Mouse (Mus musculus) liver, embryonic 14.5 days (tissue): ENCODE measurements at regions not wholly inside any gene's neighbourhood (a gene's known extent, or its start where the extent isn't known, plus 50 kb on each side); places are given as distances from the start of the nearest gene placed in this dataset.

Experiments used
- ATAC-seq: fragments of 200-750 bp; cut with Nextera tagmentation; 2 replicates; pipeline ENCODE4 v1.8.0; 2017; ENCODE audit warnings: moderate number of reproducible peaks, mild to moderate bottlenecking, moderate library complexity; ENCODE audit not compliant: insufficient read depth
- DNase-seq, 3 experiments: peaks; one replicate each; pipeline ENCODE4 v3.0.0-alpha.2; 2012 to 2013; ENCODE audit warnings: low read depth in 3 of 3, low spot score in 3 of 3
- H3K27ac ChIP-seq: fragments of 300-500 bp; sonication (generic); 2 replicates; pipeline ENCODE4 v1.5.1; 2014; ENCODE audit warnings: moderate library complexity, mild to moderate bottlenecking, control low read depth, inconsistent platforms
- H3K27me3 ChIP-seq: fragments of 300-500 bp; sonication (generic); 2 replicates; pipeline ENCODE4 v1.6.1; 2014; ENCODE audit warnings: mild to moderate bottlenecking, low read length, moderate library complexity; ENCODE audit not compliant: control insufficient read depth, insufficient read depth
- H3K36me3 ChIP-seq: fragments of 300-500 bp; sonication (generic); replicated peaks from 2 replicates; pipeline ENCODE4 v1.6.1; 2014; ENCODE audit warnings: low read depth; ENCODE audit not compliant: control insufficient read depth, insufficient read depth
- H3K4me1 ChIP-seq, 2 experiments: fragments of 200-500 bp in 1 of 2; fragments of 300-500 bp in 1 of 2; sonication (generic) in 1 of 2; replicated peaks; 2 replicates each; pipeline ENCODE4 v1.6.1; 2012 to 2014; ENCODE audit warnings: antibody characterized with exemption in 1 of 2, inconsistent platforms in 1 of 2, low read length in 1 of 2; ENCODE audit not compliant: control insufficient read depth in 2 of 2, insufficient read depth in 2 of 2
- H3K4me2 ChIP-seq: fragments of 300-500 bp; sonication (generic); 2 replicates; pipeline ENCODE4 v1.6.1; 2014; ENCODE audit warnings: low read depth, mild to moderate bottlenecking, control low read depth, moderate library complexity
- H3K4me3 ChIP-seq, 2 experiments: fragments of 200-500 bp in 1 of 2; fragments of 300-500 bp in 1 of 2; sonication (generic) in 1 of 2; 2 replicates each; pipeline ENCODE4 v1.5.1; 2012 to 2014; ENCODE audit warnings: low read depth in 2 of 2, low read length in 2 of 2, mild to moderate bottlenecking in 2 of 2, control low read depth in 1 of 2, inconsistent platforms in 1 of 2, moderate library complexity in 1 of 2; ENCODE audit not compliant: insufficient read depth in 1 of 2
- H3K9ac ChIP-seq: fragments of 300-500 bp; sonication (generic); replicated peaks from 2 replicates; pipeline ENCODE4 v1.6.1; 2014; ENCODE audit warnings: mild to moderate bottlenecking, control low read depth, moderate library complexity
- H3K9me3 ChIP-seq: fragments of 300-500 bp; sonication (generic); 2 replicates; pipeline ENCODE4 v1.6.1; 2016; ENCODE audit warnings: low read length, mixed read lengths; ENCODE audit not compliant: control insufficient read depth
- CTCF ChIP-seq: IDR thresholded peaks from 2 replicates; pipeline ENCODE4 v1.5.1; 2016; ENCODE audit warnings: antibody characterized with exemption, low read depth, control low read depth
- EP300 ChIP-seq: IDR thresholded peaks from 2 replicates; pipeline ENCODE4 v1.6.1; 2016; ENCODE audit warnings: antibody characterized with exemption, low read depth
- WGBS: fragments of 180-500 bp; shearing (Covaris S2); extraction: QIAGEN DNeasy Blood & Tissue Kit; methylation state at CpG from one replicate; pipeline ENCODE4 v1.1.7; 2014; ENCODE audit not compliant: insufficient replicate concordance; 5-methylcytosine and 5-hydroxymethylcytosine counted together

GRCm38 (mm10) chr17:88274003-88274698, 166.4 kb upstream of the Foxn2 start:
- no peaks in the 10 kb centered on the region for H3K9me3 ChIP-seq
- no peak overlapping the region for H3K4me2 ChIP-seq
- H3K4me3 ChIP-seq, result no peak overlapping the region
- H3K9ac ChIP-seq, result no peak overlapping the region
- no peaks in the 10 kb centered on the region for H3K27me3 ChIP-seq
- TF ChIP-seq EP300, result no peak
- TF ChIP-seq CTCF, result no peak
- no peaks in the 10 kb centered on the region for H3K4me1 ChIP-seq
- no peaks in the 10 kb centered on the region for H3K36me3 ChIP-seq
- H3K27ac ChIP-seq, result no peak overlapping the region
- DNase-seq, result no peak
- WGBS, result 63% methylated on average over 14 of the region's 14 CpGs
- no peak for ATAC-seq

- H3K4me2 ChIP-seq, result no peak overlapping the region
- H3K36me3 ChIP-seq, result no peaks in the 10 kb centered on the region
- no peak overlapping the region for H3K9ac ChIP-seq
- H3K4me3 ChIP-seq, result no peak overlapping the region
- no peak for ATAC-seq
- TF ChIP-seq CTCF (no peak), EP300 (no peak)
- H3K27me3 ChIP-seq, result no peaks in the 10 kb centered on the region
- H3K27ac ChIP-seq, result no peak overlapping the region
- DNase-seq, result no peak
- no peaks in the 10 kb centered on the region for H3K9me3 ChIP-seq
- H3K4me1 ChIP-seq, result no peaks in the 10 kb centered on the region
- 51% methylated on average over 6 of the region's 6 CpGs for WGBS
These were observed 165.6 kb upstream of the Foxn2 start for GRCm38 (mm10) chr17:88274720-88275433.

DNA sequence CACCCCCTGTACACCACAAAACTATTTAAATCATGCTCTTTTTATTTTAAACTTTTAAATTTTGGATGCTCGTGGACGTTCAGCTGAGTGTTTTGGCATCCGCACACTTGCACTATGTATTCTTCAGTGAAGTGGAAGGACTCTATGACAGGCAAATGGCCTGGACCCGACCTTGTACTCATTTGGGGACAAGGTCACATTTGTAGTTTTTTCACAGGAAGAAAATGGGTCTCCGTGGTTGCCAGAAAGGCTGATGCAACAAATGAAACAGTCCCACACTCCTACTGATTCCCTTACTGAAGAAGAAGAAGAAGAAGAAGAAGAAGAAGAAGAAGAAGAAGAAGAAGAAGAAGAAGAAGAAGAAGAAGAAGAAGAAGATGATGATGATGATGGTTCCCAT, 160.9 kb upstream of the Foxn2 start:
- WGBS, result 59% methylated on average over 5 of the region's 5 CpGs

GRCm38 (mm10) chr17:88282711-88283110, 157.8 kb upstream of the Foxn2 start:
- 14% methylated on average over 1 of the region's 1 CpGs for WGBS
- H3K27ac ChIP-seq, result no peak overlapping the region

More for the DNA sequence above, 160.9 kb upstream of the Foxn2 start:
- no peaks in the 10 kb centered on the region for H3K4me1 ChIP-seq
- ATAC-seq (no peak), DNase-seq (no peak)
- H3K9ac ChIP-seq, result no peak overlapping the region
- TF ChIP-seq CTCF (no peak), EP300 (no peak)
- peaks cover 3% of the 10 kb centered on the region; the same call in 1 of the 2 replicates for H3K9me3 ChIP-seq
- H3K36me3 ChIP-seq, result no peaks in the 10 kb centered on the region
- no peak overlapping the region for H3K4me2 ChIP-seq
- no peaks in the 10 kb centered on the region for H3K27me3 ChIP-seq
- H3K27ac ChIP-seq, result no peak overlapping the region
- no peak overlapping the region for H3K4me3 ChIP-seq

DNA sequence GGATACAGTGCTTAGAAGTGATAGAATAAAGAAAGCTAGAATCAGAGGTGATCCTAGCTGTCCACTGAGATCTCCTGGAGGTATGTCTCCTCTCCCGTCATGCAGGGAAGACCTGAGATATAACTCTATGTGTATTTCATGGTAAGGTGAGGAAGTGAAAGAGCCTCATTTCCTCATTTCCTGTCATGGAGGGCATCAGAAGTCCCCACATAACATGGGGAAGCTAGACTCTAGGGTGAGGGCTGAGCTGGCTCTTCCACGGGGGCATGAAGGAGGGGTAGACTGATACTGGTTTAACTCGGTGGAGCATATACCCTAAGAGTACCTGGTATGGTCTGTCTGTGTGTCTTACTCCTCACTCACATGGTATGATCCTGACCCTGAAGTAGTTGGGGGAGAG, 156.0 kb upstream of the Foxn2 start:
- no peak for DNase-seq
- no peak for ATAC-seq

More at GRCm38 (mm10) chr17:88282711-88283110, 157.8 kb upstream of the Foxn2 start:
- Histone ChIP-seq H3K4me1 (no peaks in the 10 kb centered on the region), H3K36me3 (no peaks in the 10 kb centered on the region), H3K9ac (no peak overlapping the region), H3K4me2 (no peak overlapping the region), H3K27me3 (no peaks in the 10 kb centered on the region), H3K9me3 (peaks cover 3% of the 10 kb centered on the region; the same call in 1 of the 2 replicates), H3K4me3 (no peak overlapping the region)
- ATAC-seq (no peak), DNase-seq (no peak)
- TF ChIP-seq CTCF (no peak), EP300 (no peak)

More for the DNA sequence above, 156.0 kb upstream of the Foxn2 start:
- Histone ChIP-seq H3K27ac (no peak overlapping the region), H3K4me1 (no peaks in the 10 kb centered on the region), H3K9ac (no peak overlapping the region), H3K27me3 (no peaks in the 10 kb centered on the region), H3K9me3 (peaks cover 3% of the 10 kb centered on the region; the same call in 1 of the 2 replicates), H3K4me2 (no peak overlapping the region), H3K36me3 (no peaks in the 10 kb centered on the region), H3K4me3 (no peak overlapping the region)
- 68% methylated on average over 3 of the region's 3 CpGs for WGBS
- TF ChIP-seq CTCF (no peak), EP300 (no peak)
